Mouse (Mus musculus): Measurements from ENCODE around the gene Pigx. TPM values are rescaled to one million over a fixed set of nuclear protein-coding genes. Genes with fewer than 3 reads are reported as not detected.
"Not testable (repeated sequence)": the region's sequence is repeated elsewhere in the genome, so short reads cannot be mapped to it uniquely, and the experiment has no call there.

The Pigx gene
- polyA plus RNA-seq, 1 experiment from 2014 or later, result 140 TPM

DNA sequence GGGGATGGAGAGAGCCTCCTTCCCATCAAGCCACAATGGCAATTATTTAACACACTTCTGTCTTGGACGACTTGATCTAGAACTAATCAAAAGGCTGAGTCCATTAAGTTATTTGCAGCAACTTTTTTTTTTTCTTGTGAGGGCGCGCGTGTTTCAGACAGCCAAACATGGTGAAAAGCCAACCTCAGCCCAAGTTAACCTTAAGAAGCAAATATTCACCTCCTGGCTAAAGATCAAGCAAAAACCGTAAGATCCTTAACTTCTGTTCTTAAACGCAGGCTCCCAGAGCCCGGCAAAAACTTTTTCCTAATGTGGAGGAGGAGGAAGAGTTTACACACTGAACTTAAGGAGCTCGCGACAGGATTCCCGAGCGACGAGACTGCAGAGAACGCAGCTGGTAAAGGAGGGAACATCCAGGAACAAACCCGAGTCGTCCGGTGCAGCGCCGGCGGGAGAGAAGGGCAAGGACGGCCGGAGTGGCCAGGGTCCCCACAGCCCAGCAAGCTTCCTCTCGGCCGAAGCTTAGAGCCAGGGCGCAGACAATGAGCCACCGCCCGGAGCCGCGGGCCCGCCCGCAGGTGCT lies 21.0 kb downstream of the Pigx start:
- H3K9me3 ChIP-seq (replicated peaks; ENCODE audit: low read length), result no peaks in the 10 kb centered on the region
- under 1% methylated on average over 29 of the region's 30 CpGs for WGBS

DNA sequence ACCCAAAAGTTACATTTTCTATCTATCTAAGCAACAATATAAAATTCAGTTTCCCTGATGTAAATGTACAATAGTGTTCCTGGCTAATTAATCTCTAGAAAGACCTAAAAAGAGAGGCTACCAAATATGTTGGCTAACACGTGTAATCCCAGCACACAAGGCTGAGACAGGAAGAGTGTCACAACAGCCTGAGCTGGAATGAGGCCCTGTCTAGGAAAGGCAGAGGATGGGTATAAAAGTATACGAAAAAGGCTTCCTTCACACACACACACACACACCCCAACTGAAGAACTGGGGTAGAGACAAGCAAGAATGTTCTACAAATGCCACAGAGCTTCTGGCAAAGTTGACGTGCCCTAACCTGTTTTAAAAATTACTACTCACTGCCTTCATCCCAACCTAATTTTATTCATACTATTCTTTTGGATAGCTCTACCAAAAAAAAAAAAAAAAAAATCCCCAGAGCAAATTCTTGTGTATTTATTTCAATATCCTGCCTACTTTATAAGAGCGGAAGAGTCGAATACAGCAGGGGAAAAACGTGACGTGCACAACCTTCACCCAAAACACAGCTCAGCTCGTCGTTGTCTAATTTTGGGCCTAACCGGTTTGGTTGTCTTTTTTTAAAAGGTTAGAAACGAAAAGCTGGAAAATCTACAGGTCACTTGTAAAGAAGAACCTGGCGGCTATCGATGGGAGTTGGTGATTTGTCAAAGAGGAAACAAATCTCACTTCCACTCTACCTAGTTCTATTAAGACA lies 21.7 kb downstream of the Pigx start:
- Histone ChIP-seq H3K27me3 (ENCODE audit: insufficient read depth, low read length) (no peaks in the 10 kb centered on the region), H3K9me3 (replicated peaks; ENCODE audit: low read length) (no peaks in the 10 kb centered on the region), H3K4me3 (replicated peaks; ENCODE audit: low read depth, low read length) (peak overlapping the region; percentile 96), H3K4me2 (ENCODE audit: low read length) (peak overlapping the region; percentile 51), H3K9ac (ENCODE audit: low read depth, low read length) (peak overlapping the region; percentile 98), H3K36me3 (ENCODE audit: insufficient read depth, low read length) (no peaks in the 10 kb centered on the region), H3K27ac (peak overlapping the region; percentile 97), H3K4me1 (replicated peaks; ENCODE audit: insufficient read depth, low read length) (peaks cover 13% of the 10 kb centered on the region)
- no peak for TF ChIP-seq CTCF (IDR thresholded peaks at IDR 0.05; ENCODE audit: low read depth)
- no peak for ATAC-seq (replicated peaks; ENCODE audit: low FRiP score, low read depth)
- no peak for DNase-seq (ENCODE audit: low spot score)
- 4% methylated on average over 13 of the region's 13 CpGs for WGBS

More for the DNA sequence above, 21.0 kb downstream of the Pigx start:
- DNase-seq (ENCODE audit: low spot score), result peak; percentile 68
- peak overlapping the region; percentile 97 for H3K27ac ChIP-seq
- TF ChIP-seq CTCF (IDR thresholded peaks at IDR 0.05; ENCODE audit: low read depth), result no peak
- H3K4me1 ChIP-seq (replicated peaks; ENCODE audit: insufficient read depth, low read length), result peaks cover 13% of the 10 kb centered on the region
- peak overlapping the region; percentile 98 for H3K9ac ChIP-seq (ENCODE audit: low read depth, low read length)
- no peaks in the 10 kb centered on the region for H3K27me3 ChIP-seq (ENCODE audit: insufficient read depth, low read length)
- peak overlapping the region; percentile 96 for H3K4me3 ChIP-seq (replicated peaks; ENCODE audit: low read depth, low read length)
- no peaks in the 10 kb centered on the region for H3K36me3 ChIP-seq (ENCODE audit: insufficient read depth, low read length)
- H3K4me2 ChIP-seq (ENCODE audit: low read length), result peak overlapping the region; percentile 51
- ATAC-seq (replicated peaks; ENCODE audit: low FRiP score, low read depth), result no peak

- no peak for ATAC-seq (replicated peaks; ENCODE audit: low FRiP score, low read depth)
- no peak for TF ChIP-seq CTCF (IDR thresholded peaks at IDR 0.05; ENCODE audit: low read depth)
- H3K27me3 ChIP-seq (ENCODE audit: insufficient read depth, low read length), result no peaks in the 10 kb centered on the region
- DNase-seq (ENCODE audit: low spot score), result no peak
- no peak overlapping the region for H3K27ac ChIP-seq
- peak overlapping the region; percentile 36 for H3K4me2 ChIP-seq (ENCODE audit: low read length)
- 38% methylated on average over 3 of the region's 3 CpGs for WGBS
- no peaks in the 10 kb centered on the region for H3K36me3 ChIP-seq (ENCODE audit: insufficient read depth, low read length)
- peaks cover 13% of the 10 kb centered on the region for H3K4me1 ChIP-seq (replicated peaks; ENCODE audit: insufficient read depth, low read length)
- H3K9ac ChIP-seq (ENCODE audit: low read depth, low read length), result no peak overlapping the region
- H3K9me3 ChIP-seq (replicated peaks; ENCODE audit: low read length), result no peaks in the 10 kb centered on the region
- H3K4me3 ChIP-seq (replicated peaks; ENCODE audit: low read depth, low read length), result no peak overlapping the region
Measured at GRCm38 (mm10) chr16:32076406-32076805, 23.1 kb downstream of the Pigx start.

GRCm38 (mm10) chr16:32075762-32076161 lies 23.8 kb downstream of the Pigx start:
- WGBS, result 40% methylated on average over 1 of the region's 1 CpGs
- Histone ChIP-seq H3K9me3 (replicated peaks; ENCODE audit: low read length) (no peaks in the 10 kb centered on the region), H3K4me2 (ENCODE audit: low read length) (no peak overlapping the region), H3K4me3 (replicated peaks; ENCODE audit: low read depth, low read length) (no peak overlapping the region), H3K27ac (no peak overlapping the region), H3K27me3 (ENCODE audit: insufficient read depth, low read length) (no peaks in the 10 kb centered on the region), H3K9ac (ENCODE audit: low read depth, low read length) (no peak overlapping the region), H3K36me3 (ENCODE audit: insufficient read depth, low read length) (no peaks in the 10 kb centered on the region), H3K4me1 (replicated peaks; ENCODE audit: insufficient read depth, low read length) (peaks cover 13% of the 10 kb centered on the region)
- DNase-seq (ENCODE audit: low spot score) (no peak), ATAC-seq (replicated peaks; ENCODE audit: low FRiP score, low read depth) (no peak)
- no peak for TF ChIP-seq CTCF (IDR thresholded peaks at IDR 0.05; ENCODE audit: low read depth)

GRCm38 (mm10) chr16:32070070-32070469 lies 29.5 kb downstream of the Pigx start:
- H3K4me3 ChIP-seq (replicated peaks; ENCODE audit: low read depth, low read length); H3K36me3 ChIP-seq (ENCODE audit: insufficient read depth, low read length); DNase-seq (ENCODE audit: low spot score); H3K27ac ChIP-seq; H3K4me1 ChIP-seq (replicated peaks; ENCODE audit: insufficient read depth, low read length); H3K9ac ChIP-seq (ENCODE audit: low read depth, low read length); H3K27me3 ChIP-seq (ENCODE audit: insufficient read depth, low read length); H3K4me2 ChIP-seq (ENCODE audit: low read length); H3K9me3 ChIP-seq (replicated peaks; ENCODE audit: low read length); ATAC-seq (replicated peaks; ENCODE audit: low FRiP score, low read depth): not testable (repeated sequence)
- 56% methylated on average over 4 of the region's 4 CpGs for WGBS

DNA sequence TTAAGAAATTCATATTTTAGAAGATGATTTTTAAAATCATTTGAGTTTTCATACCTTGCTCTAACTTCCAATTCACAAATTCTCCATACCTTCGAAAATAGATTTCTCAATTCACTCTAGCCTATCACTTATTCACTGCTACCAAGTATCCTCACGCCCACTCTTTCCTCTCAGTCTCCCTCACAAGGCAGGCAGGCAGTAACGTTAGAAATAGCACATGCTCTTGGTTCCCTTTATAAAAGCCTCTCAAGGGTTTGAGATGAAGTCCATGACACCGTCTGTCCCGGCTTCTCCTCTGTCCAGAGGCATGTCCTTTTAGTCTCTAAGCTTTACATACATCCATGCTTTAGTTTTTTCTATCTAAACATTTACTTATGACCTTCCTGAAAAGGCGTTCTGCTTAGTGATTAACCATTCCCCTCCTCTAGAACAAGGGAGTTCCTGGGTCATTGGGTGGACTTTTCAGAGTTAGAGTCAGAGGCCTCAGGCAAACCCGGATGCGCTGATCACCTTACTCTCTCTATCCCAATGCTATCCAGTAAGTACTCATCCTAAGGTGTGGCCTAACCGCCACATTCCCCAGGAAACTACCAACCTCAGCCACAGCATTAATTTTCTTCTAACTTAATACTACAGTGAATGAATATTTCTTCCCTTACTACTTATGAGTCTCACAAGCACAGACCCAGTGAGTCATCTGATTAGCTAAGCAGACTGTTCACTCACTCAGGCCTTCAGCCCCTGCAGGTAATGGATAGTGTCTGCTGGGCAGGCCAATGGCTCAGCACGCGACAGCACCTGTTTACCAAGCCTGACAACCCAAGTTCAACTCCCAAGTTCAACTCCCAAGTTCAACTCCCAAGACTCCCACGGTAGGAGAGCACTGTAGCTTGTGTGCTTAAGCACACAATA lies 30.9 kb downstream of the Pigx start:
- Histone ChIP-seq H3K9ac (ENCODE audit: low read depth, low read length) (no peak overlapping the region), H3K9me3 (replicated peaks; ENCODE audit: low read length) (no peaks in the 10 kb centered on the region), H3K4me1 (replicated peaks; ENCODE audit: insufficient read depth, low read length) (no peaks in the 10 kb centered on the region; the same call in 1 of the 2 replicates), H3K4me3 (replicated peaks; ENCODE audit: low read depth, low read length) (no peak overlapping the region), H3K36me3 (ENCODE audit: insufficient read depth, low read length) (no peaks in the 10 kb centered on the region), H3K4me2 (ENCODE audit: low read length) (no peak overlapping the region), H3K27ac (peak overlapping the region; percentile 57), H3K27me3 (ENCODE audit: insufficient read depth, low read length) (no peaks in the 10 kb centered on the region)
- ATAC-seq (replicated peaks; ENCODE audit: low FRiP score, low read depth), result peak; percentile 85
- peak; percentile 29 for DNase-seq (ENCODE audit: low spot score)
- WGBS, result 63% methylated on average over 12 of the region's 12 CpGs
- no peak; the same call in 1 of the 2 replicates for TF ChIP-seq CTCF (IDR thresholded peaks at IDR 0.05; ENCODE audit: low read depth)

Measured in kidney, postnatal 0 days (tissue).